Mouse (Mus musculus) neutrophil, adult 83 days (primary cell): ENCODE measurements around the gene Rbp3. TPM values are rescaled to one million over a fixed set of nuclear protein-coding genes. Genes with fewer than 3 reads are reported as not detected.

Source experiments
- total RNA-seq, 2 experiments: library from RNA; stranded (reverse); gene quantifications; one replicate each; pipeline ENCODE4 v1.2.4; 2023

The Rbp3 gene
- total RNA-seq, result not detected

GRCm38 (mm10) chr14:33953761-33954160, at the start of gene Rbp3:
Gene Rbp3, plus strand, starts transcription at chr14:33954003.

GRCm38 (mm10) chr14:33923168-33924070, 30.4 kb upstream of the Rbp3 start, which contains the start of gene Gdf10:
Gene Gdf10, plus strand, starts transcription at chr14:33923587.

GRCm38 (mm10) chr14:33940739-33941138, 13.1 kb upstream of the Rbp3 start, which contains the start of gene Gdf2:
Gene Gdf2, plus strand, starts transcription at chr14:33941039.

GRCm38 (mm10) chr14:33978604-33979059, 24.8 kb downstream of the Rbp3 start, which contains the start of gene Zfp488:
Gene Zfp488, minus strand, starts transcription at chr14:33978764.

Other genes starting within 250 kb of the Rbp3 start
- gene Gdf10, start 30.4 kb upstream of the Rbp3 start, total RNA-seq, result not detected
- gene Gdf2, start 13.0 kb upstream of the Rbp3 start, total RNA-seq, result not detected
- under 1 TPM in 1 of 2 experiments, not detected in 1; 0.11 TPM for gene Zfp488, start 24.8 kb downstream of the Rbp3 start, total RNA-seq
- not detected for gene Gm30083, start 61.2 kb downstream of the Rbp3 start, total RNA-seq
- gene Gm5460, start 62.8 kb downstream of the Rbp3 start, total RNA-seq, result not detected
- not detected for gene Antxrl, start 98.7 kb downstream of the Rbp3 start, total RNA-seq
- gene Anxa8, start 132.0 kb downstream of the Rbp3 start, total RNA-seq, result not detected
- not detected for gene A630023A22Rik, start 148.8 kb downstream of the Rbp3 start, total RNA-seq
- gene Npy4r, start 198.5 kb downstream of the Rbp3 start, total RNA-seq, result not detected
- not detected for gene Gprin2, start 247.7 kb downstream of the Rbp3 start, total RNA-seq